Mouse (Mus musculus): ENCODE results near the gene Cxcr2.

DNA sequence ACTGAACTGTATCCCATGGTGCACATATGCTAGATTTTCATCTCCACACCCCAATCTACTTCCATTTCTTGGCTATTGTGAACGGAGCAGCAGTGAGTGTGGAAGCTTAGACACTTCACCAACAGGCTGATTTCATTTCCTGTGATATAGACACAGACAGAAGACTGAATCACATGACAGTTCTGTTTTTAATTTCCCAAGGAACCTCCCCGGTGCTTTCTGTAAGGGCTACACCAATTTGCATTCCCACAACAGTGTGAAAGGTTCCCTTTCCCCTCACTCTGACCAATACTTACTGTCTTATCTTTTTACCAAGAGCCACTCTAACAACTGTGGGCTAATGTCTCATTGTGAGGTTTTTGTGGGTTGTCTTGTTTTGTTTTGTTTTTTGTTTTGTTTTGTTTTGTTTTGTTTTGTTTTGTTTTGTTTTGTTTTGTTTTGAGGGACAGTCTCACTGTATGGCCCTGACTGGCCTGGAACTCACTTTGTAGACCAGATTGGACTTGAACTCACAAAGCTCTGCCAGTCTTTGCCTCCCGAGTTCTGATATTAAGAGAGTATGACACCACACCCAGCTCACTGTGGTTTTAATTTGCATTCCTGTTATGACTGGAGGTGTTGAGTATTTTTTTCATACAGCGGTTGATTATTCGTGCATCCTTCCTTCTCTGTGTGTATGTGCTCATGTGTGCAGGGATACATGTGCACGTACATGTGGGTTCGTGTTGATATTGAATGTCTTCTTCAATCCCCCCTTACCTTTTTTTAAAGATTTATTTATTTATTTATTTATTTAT, 47.5 kb downstream of the Cxcr2 start:
- TF ChIP-seq CTCF (IDR thresholded peaks at IDR 0.05; ENCODE audit: borderline replicate concordance, extremely low read depth, insufficient read depth, insufficient read length) = no peak
- no peak for TF ChIP-seq POLR2A (IDR thresholded peaks at IDR 0.05; ENCODE audit: borderline replicate concordance, extremely low read depth, insufficient read depth, insufficient read length, poor library complexity, severe bottlenecking)

Measured in brain, embryonic 14.5 days (tissue).